Mouse (Mus musculus) heart, embryonic 16.5 days (tissue): ENCODE measurements at regions not wholly inside any gene's neighbourhood (a gene's known extent, or its start where the extent isn't known, plus 50 kb on each side); places are given as distances from the start of the nearest gene placed in this dataset.

Experiments
- ATAC-seq: fragments of 200-750 bp; cut with Nextera tagmentation; replicated peaks from 2 replicates; pipeline ENCODE4 v1.8.0; 2017; ENCODE audit warnings: moderate number of reproducible peaks; ENCODE audit not compliant: insufficient read depth, low FRiP score; ENCODE audit errors: extremely low read depth
- H3K27ac ChIP-seq: fragments of 300-500 bp; sonication (generic); 2 replicates; pipeline ENCODE4 v1.5.1; 2014; ENCODE audit warnings: mild to moderate bottlenecking, low read length, control low read depth, moderate library complexity
- H3K27me3 ChIP-seq: fragments of 300-500 bp; sonication (generic); 2 replicates; pipeline ENCODE4 v1.6.1; 2014; ENCODE audit warnings: low read length, mixed read lengths; ENCODE audit not compliant: control insufficient read depth, insufficient read depth
- H3K36me3 ChIP-seq: fragments of 300-500 bp; sonication (generic); 2 replicates; pipeline ENCODE4 v1.6.1; 2014; ENCODE audit not compliant: control insufficient read depth, insufficient read depth
- H3K4me1 ChIP-seq: fragments of 300-500 bp; sonication (generic); 2 replicates; pipeline ENCODE4 v1.6.1; 2014; ENCODE audit warnings: low read length, mixed read lengths; ENCODE audit not compliant: control insufficient read depth, insufficient read depth
- H3K4me2 ChIP-seq: fragments of 300-500 bp; sonication (generic); 2 replicates; pipeline ENCODE4 v1.6.1; 2014; ENCODE audit warnings: low read depth, mild to moderate bottlenecking, control low read depth, low read length
- H3K4me3 ChIP-seq: fragments of 300-500 bp; sonication (generic); 2 replicates; pipeline ENCODE4 v1.5.1; 2014; ENCODE audit warnings: mild to moderate bottlenecking, control low read depth, low read length
- H3K9ac ChIP-seq: fragments of 300-500 bp; sonication (generic); 2 replicates; pipeline ENCODE4 v1.6.1; 2014; ENCODE audit warnings: low read length, control low read depth
- H3K9me3 ChIP-seq: fragments of 300-500 bp; sonication (generic); replicated peaks from 2 replicates; pipeline ENCODE4 v1.6.1; 2016; ENCODE audit warnings: low read length; ENCODE audit not compliant: control insufficient read depth
- WGBS: fragments of 180-500 bp; shearing (Covaris S2); extraction: QIAGEN DNeasy Blood & Tissue Kit; methylation state at CpG from one replicate; pipeline ENCODE4 v1.1.7; 2014; 5-methylcytosine and 5-hydroxymethylcytosine counted together

- H3K9ac ChIP-seq: no peak overlapping the region
- no peak for ATAC-seq
- H3K4me2 ChIP-seq: no peak overlapping the region
- H3K4me1 ChIP-seq: no peaks in the 10 kb centered on the region
- no peak overlapping the region for H3K27ac ChIP-seq
- H3K9me3 ChIP-seq: no peaks in the 10 kb centered on the region
- H3K4me3 ChIP-seq: no peak overlapping the region
- 95% methylated on average over 2 of the region's 2 CpGs for WGBS
- H3K36me3 ChIP-seq: no peaks in the 10 kb centered on the region
- H3K27me3 ChIP-seq: no peaks in the 10 kb centered on the region
These were observed 312.5 kb upstream of the Etaa1 start for GRCm38 (mm10) chr11:18266161-18266560.

GRCm38 (mm10) chr11:18262901-18263300 is 309.2 kb upstream of the Etaa1 start:
- no peaks in the 10 kb centered on the region for H3K4me1 ChIP-seq
- H3K4me3 ChIP-seq: no peak overlapping the region
- no peaks in the 10 kb centered on the region for H3K9me3 ChIP-seq
- ATAC-seq: no peak
- H3K4me2 ChIP-seq: no peak overlapping the region
- no peaks in the 10 kb centered on the region for H3K27me3 ChIP-seq
- H3K36me3 ChIP-seq: no peaks in the 10 kb centered on the region
- no peak overlapping the region for H3K9ac ChIP-seq
- no peak overlapping the region for H3K27ac ChIP-seq
- WGBS: 66% methylated on average over 1 of the region's 1 CpGs

GRCm38 (mm10) chr11:18249236-18249635 is 295.6 kb upstream of the Etaa1 start:
- Histone ChIP-seq H3K27ac (no peak overlapping the region), H3K4me1 (no peaks in the 10 kb centered on the region), H3K9ac (no peak overlapping the region), H3K27me3 (no peaks in the 10 kb centered on the region), H3K36me3 (no peaks in the 10 kb centered on the region), H3K4me3 (no peak overlapping the region), H3K4me2 (no peak overlapping the region), H3K9me3 (no peaks in the 10 kb centered on the region)
- ATAC-seq: no peak
- WGBS: 29% methylated on average over 4 of the region's 4 CpGs

- H3K36me3 ChIP-seq: no peaks in the 10 kb centered on the region
- H3K27ac ChIP-seq: no peak overlapping the region
- no peak overlapping the region for H3K4me3 ChIP-seq
- no peak for ATAC-seq
- no peak overlapping the region for H3K4me2 ChIP-seq
- no peaks in the 10 kb centered on the region for H3K27me3 ChIP-seq
- H3K4me1 ChIP-seq: no peaks in the 10 kb centered on the region
- H3K9ac ChIP-seq: no peak overlapping the region
- no peaks in the 10 kb centered on the region for H3K9me3 ChIP-seq
- WGBS: 32% methylated on average over 4 of the region's 4 CpGs
These were observed 263.1 kb upstream of the Etaa1 start for GRCm38 (mm10) chr11:18216762-18217161.

- 66% methylated on average over 2 of the region's 2 CpGs for WGBS
- no peak for ATAC-seq
These were observed 219.4 kb upstream of the Etaa1 start for GRCm38 (mm10) chr11:18173028-18173427.

GRCm38 (mm10) chr11:18171207-18171776 is 217.6 kb upstream of the Etaa1 start:
- no peak overlapping the region for H3K4me2 ChIP-seq
- H3K27ac ChIP-seq: no peak overlapping the region
- 69% methylated on average over 2 of the region's 2 CpGs for WGBS
- H3K36me3 ChIP-seq: no peaks in the 10 kb centered on the region
- ATAC-seq: no peak
- no peaks in the 10 kb centered on the region for H3K27me3 ChIP-seq
- H3K9ac ChIP-seq: no peak overlapping the region
- no peaks in the 10 kb centered on the region for H3K9me3 ChIP-seq
- H3K4me1 ChIP-seq: no peaks in the 10 kb centered on the region
- H3K4me3 ChIP-seq: no peak overlapping the region

More at GRCm38 (mm10) chr11:18173028-18173427, 219.4 kb upstream of the Etaa1 start:
- Histone ChIP-seq H3K4me3 (no peak overlapping the region), H3K4me1 (no peaks in the 10 kb centered on the region), H3K4me2 (no peak overlapping the region), H3K27ac (no peak overlapping the region), H3K36me3 (no peaks in the 10 kb centered on the region), H3K27me3 (no peaks in the 10 kb centered on the region), H3K9ac (no peak overlapping the region), H3K9me3 (no peaks in the 10 kb centered on the region)

- Histone ChIP-seq H3K9ac (no peak overlapping the region), H3K4me2 (no peak overlapping the region), H3K4me3 (no peak overlapping the region), H3K27ac (no peak overlapping the region), H3K27me3 (no peaks in the 10 kb centered on the region), H3K36me3 (no peaks in the 10 kb centered on the region), H3K4me1 (no peaks in the 10 kb centered on the region), H3K9me3 (no peaks in the 10 kb centered on the region)
- no peak for ATAC-seq
- WGBS: 53% methylated on average over 4 of the region's 4 CpGs
These were observed 212.1 kb upstream of the Etaa1 start for GRCm38 (mm10) chr11:18165609-18166347.

- Histone ChIP-seq H3K4me3 (no peak overlapping the region), H3K9ac (no peak overlapping the region), H3K9me3 (no peaks in the 10 kb centered on the region), H3K27me3 (no peaks in the 10 kb centered on the region), H3K36me3 (no peaks in the 10 kb centered on the region), H3K4me2 (no peak overlapping the region), H3K27ac (no peak overlapping the region), H3K4me1 (no peaks in the 10 kb centered on the region)
- ATAC-seq: no peak
- WGBS: 72% methylated on average over 2 of the region's 2 CpGs
These were observed 210.3 kb upstream of the Etaa1 start for GRCm38 (mm10) chr11:18164025-18164423.

GRCm38 (mm10) chr11:18163156-18164024 is 209.7 kb upstream of the Etaa1 start:
- Histone ChIP-seq H3K9ac (no peak overlapping the region), H3K27me3 (no peaks in the 10 kb centered on the region), H3K9me3 (no peaks in the 10 kb centered on the region), H3K4me1 (no peaks in the 10 kb centered on the region), H3K4me2 (no peak overlapping the region), H3K27ac (no peak overlapping the region), H3K36me3 (no peaks in the 10 kb centered on the region), H3K4me3 (no peak overlapping the region)
- 72% methylated on average over 5 of the region's 5 CpGs for WGBS
- no peak for ATAC-seq
